Mouse (Mus musculus) forebrain, embryonic 15.5 days (tissue): ENCODE data around the gene Ift140. TPM values are rescaled to one million over a fixed set of nuclear protein-coding genes. Genes with fewer than 3 reads are reported as not detected.

Experiments used
- ATAC-seq: fragments of 200-750 bp; cut with Nextera tagmentation; replicated peaks from 2 replicates; pipeline ENCODE4 v1.8.0; 2017; ENCODE audit warnings: mild to moderate bottlenecking, moderate TSS enrichment, moderate library complexity
- H3K27ac ChIP-seq: fragments of 300-500 bp; sonication (generic); replicated peaks from 2 replicates; pipeline ENCODE4 v1.5.1; 2015; ENCODE audit warnings: mild to moderate bottlenecking, inconsistent platforms
- H3K27me3 ChIP-seq: fragments of 300-500 bp; sonication (generic); 2 replicates; pipeline ENCODE4 v1.6.1; 2015; ENCODE audit warnings: inconsistent platforms
- H3K36me3 ChIP-seq: fragments of 300-500 bp; sonication (generic); 2 replicates; pipeline ENCODE4 v1.6.1; 2015; ENCODE audit warnings: mild to moderate bottlenecking, inconsistent platforms
- H3K4me1 ChIP-seq: fragments of 300-500 bp; sonication (generic); 2 replicates; pipeline ENCODE4 v1.6.1; 2015; ENCODE audit warnings: inconsistent platforms
- H3K4me2 ChIP-seq: fragments of 300-500 bp; sonication (generic); replicated peaks from 2 replicates; pipeline ENCODE4 v1.6.1; 2015; ENCODE audit warnings: mild to moderate bottlenecking, inconsistent platforms
- H3K4me3 ChIP-seq: fragments of 300-500 bp; sonication (generic); 2 replicates; pipeline ENCODE4 v1.5.1; 2015; ENCODE audit warnings: mild to moderate bottlenecking, inconsistent platforms
- H3K9ac ChIP-seq: fragments of 300-500 bp; sonication (generic); replicated peaks from 2 replicates; pipeline ENCODE4 v1.6.1; 2015; ENCODE audit warnings: mild to moderate bottlenecking, inconsistent platforms
- H3K9me3 ChIP-seq: fragments of 300-500 bp; sonication (generic); 2 replicates; pipeline ENCODE4 v1.6.1; 2016; ENCODE audit warnings: inconsistent platforms
- WGBS: fragments of 180-500 bp; shearing (Covaris S2); methylation state at CpG from one replicate; pipeline ENCODE4 v1.1.7; 2015; ENCODE audit warnings: mixed read lengths; 5-methylcytosine and 5-hydroxymethylcytosine counted together
- polyA plus RNA-seq: library from polyadenylated mRNA; unstranded; fragments of >200 nt; fragmentation: Nextera tagmentation; extraction: Ambion mirVana; gene quantifications from 2 replicates; pipeline ENCODE4 v1.2.1, GENCODE M21; 2015

The Ift140 gene
- polyA plus RNA-seq, 1 experiment from 2014 or later, result 24.0 TPM

GRCm38 (mm10) chr17:25047143-25047542 is 31.3 kb downstream of the Ift140 start:
- Histone ChIP-seq H3K4me2 (no peak overlapping the region), H3K27ac (no peak overlapping the region), H3K4me1 (no peaks in the 10 kb centered on the region), H3K27me3 (no peaks in the 10 kb centered on the region), H3K4me3 (no peak overlapping the region), H3K9ac (no peak overlapping the region), H3K36me3 (peaks cover 28% of the 10 kb centered on the region), H3K9me3 (no peaks in the 10 kb centered on the region)
- no peak for ATAC-seq
- WGBS, result 87% methylated on average over 6 of the region's 6 CpGs

DNA sequence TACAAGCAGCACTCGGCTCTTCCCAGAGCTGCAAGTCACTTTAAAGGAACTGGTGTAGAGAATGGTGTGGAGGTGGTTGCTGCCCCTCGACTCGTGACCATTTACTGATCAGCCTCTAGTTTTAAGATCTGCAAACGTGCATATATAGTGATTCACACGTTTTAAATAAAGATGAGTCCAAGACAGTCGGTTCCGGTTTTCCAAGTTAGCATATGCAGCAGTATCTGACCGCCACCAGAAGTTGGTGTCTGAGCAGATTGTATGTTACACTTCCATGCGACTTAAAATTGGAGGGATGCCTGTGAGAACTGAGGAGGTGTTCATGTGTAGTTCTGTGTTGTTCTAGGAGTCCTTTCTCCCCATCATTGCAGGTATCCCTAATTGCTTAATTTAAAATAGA is 37.4 kb downstream of the Ift140 start:
- H3K4me1 ChIP-seq, result no peaks in the 10 kb centered on the region
- ATAC-seq, result no peak
- H3K27ac ChIP-seq, result no peak overlapping the region
- peaks cover 30% of the 10 kb centered on the region; the same call in 1 of the 2 replicates for H3K36me3 ChIP-seq
- WGBS, result 86% methylated on average over 9 of the region's 9 CpGs
- H3K9ac ChIP-seq, result no peak overlapping the region
- no peak overlapping the region for H3K4me3 ChIP-seq
- H3K27me3 ChIP-seq, result no peaks in the 10 kb centered on the region
- no peak overlapping the region for H3K4me2 ChIP-seq
- no peaks in the 10 kb centered on the region for H3K9me3 ChIP-seq

GRCm38 (mm10) chr17:25057041-25057440 is 41.2 kb downstream of the Ift140 start:
- Histone ChIP-seq H3K9me3 (no peaks in the 10 kb centered on the region), H3K27ac (no peak overlapping the region), H3K4me1 (no peaks in the 10 kb centered on the region), H3K9ac (no peak overlapping the region), H3K27me3 (no peaks in the 10 kb centered on the region), H3K4me3 (no peak overlapping the region), H3K36me3 (peaks cover 29% of the 10 kb centered on the region; the same call in 1 of the 2 replicates), H3K4me2 (no peak overlapping the region)
- 92% methylated on average over 6 of the region's 6 CpGs for WGBS
- no peak for ATAC-seq

DNA sequence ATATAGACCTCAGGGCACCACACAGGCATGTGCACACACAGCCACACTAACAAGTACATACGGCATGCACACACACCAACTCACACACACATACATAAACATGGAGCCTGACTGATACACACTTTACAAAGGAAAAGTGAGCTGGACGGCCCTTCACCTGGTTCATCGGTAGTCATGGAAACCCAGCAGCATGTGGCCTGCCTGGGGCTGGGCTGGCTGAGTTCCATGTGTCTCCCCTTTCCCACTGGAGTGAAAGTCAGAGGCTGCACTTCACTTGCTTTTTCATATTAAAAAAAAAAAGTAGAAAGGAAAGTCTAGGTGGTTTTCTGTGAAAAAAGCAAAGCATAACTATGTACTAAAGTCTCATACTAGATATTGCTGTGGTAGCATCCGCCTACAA is 47.4 kb downstream of the Ift140 start:
- Histone ChIP-seq H3K4me1 (no peaks in the 10 kb centered on the region), H3K9ac (no peak overlapping the region), H3K27ac (no peak overlapping the region), H3K9me3 (no peaks in the 10 kb centered on the region), H3K36me3 (peaks cover 10% of the 10 kb centered on the region; the same call in 1 of the 2 replicates), H3K27me3 (no peaks in the 10 kb centered on the region), H3K4me2 (no peak overlapping the region), H3K4me3 (no peak overlapping the region)
- 77% methylated on average over 4 of the region's 4 CpGs for WGBS
- ATAC-seq, result no peak

- Histone ChIP-seq H3K27me3 (no peaks in the 10 kb centered on the region), H3K27ac (no peak overlapping the region), H3K4me1 (no peaks in the 10 kb centered on the region), H3K9me3 (no peaks in the 10 kb centered on the region), H3K9ac (no peak overlapping the region), H3K4me2 (no peak overlapping the region), H3K36me3 (peaks cover 10% of the 10 kb centered on the region; the same call in 1 of the 2 replicates), H3K4me3 (no peak overlapping the region)
- 84% methylated on average over 12 of the region's 12 CpGs for WGBS
- no peak for ATAC-seq
Measured at GRCm38 (mm10) chr17:25063872-25064271, 48.0 kb downstream of the Ift140 start.

DNA sequence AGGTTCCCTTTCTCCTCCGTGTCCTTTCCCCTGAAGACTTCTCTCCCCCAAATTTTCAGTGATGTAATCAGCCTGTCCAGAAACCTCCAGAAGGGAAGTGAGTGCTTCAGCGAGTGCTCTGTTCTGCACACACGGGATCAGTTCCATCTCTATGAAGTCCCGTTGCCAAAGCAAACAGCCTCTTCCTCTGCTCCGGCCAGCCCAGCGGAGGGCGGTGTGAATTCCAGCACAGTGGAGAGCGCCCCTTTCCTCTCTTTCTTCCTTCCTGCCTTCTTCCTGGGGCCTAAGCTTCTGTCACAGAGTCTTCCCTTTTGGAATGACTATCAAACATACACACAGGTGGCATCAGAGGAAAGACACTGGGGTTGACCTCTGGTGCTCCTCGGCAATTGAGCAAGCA is 48.5 kb downstream of the Ift140 start:
- Histone ChIP-seq H3K4me2 (no peak overlapping the region), H3K9me3 (no peaks in the 10 kb centered on the region), H3K4me3 (no peak overlapping the region), H3K27me3 (no peaks in the 10 kb centered on the region), H3K36me3 (peaks cover 10% of the 10 kb centered on the region; the same call in 1 of the 2 replicates), H3K27ac (no peak overlapping the region), H3K9ac (no peak overlapping the region), H3K4me1 (no peaks in the 10 kb centered on the region)
- ATAC-seq, result no peak
- WGBS, result 81% methylated on average over 9 of the region's 9 CpGs

- WGBS, result 89% methylated on average over 3 of the region's 3 CpGs
- Histone ChIP-seq H3K9me3 (no peaks in the 10 kb centered on the region), H3K4me2 (no peak overlapping the region), H3K27ac (no peak overlapping the region), H3K4me3 (no peak overlapping the region), H3K36me3 (peaks cover 5% of the 10 kb centered on the region; the same call in 1 of the 2 replicates), H3K4me1 (no peaks in the 10 kb centered on the region), H3K9ac (no peak overlapping the region), H3K27me3 (no peaks in the 10 kb centered on the region)
- ATAC-seq, result no peak
Measured at GRCm38 (mm10) chr17:25065189-25065588, 49.3 kb downstream of the Ift140 start.

DNA sequence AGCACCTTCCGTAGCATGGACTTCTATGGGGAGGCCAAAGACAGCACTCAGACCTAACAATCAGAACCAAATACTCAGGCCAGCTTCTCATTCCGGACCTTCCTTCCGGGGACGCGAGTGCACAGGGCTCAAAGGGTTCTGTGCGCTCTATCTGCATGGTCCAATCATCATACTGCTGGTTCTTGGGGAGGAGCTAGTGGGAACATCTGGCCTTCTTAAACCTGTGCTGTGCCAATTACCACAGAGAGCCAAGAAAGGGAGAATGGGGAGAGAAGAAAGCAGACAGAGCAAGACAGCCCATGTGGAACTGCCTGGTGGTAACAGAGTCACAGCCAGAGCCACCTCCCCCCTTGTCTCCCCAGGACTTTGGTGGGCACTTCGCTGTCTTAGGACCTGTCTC is 50.7 kb downstream of the Ift140 start:
- no peak overlapping the region for H3K4me3 ChIP-seq
- H3K36me3 ChIP-seq, result peaks cover 5% of the 10 kb centered on the region; the same call in 1 of the 2 replicates
- no peaks in the 10 kb centered on the region for H3K4me1 ChIP-seq
- no peak overlapping the region for H3K27ac ChIP-seq
- WGBS, result 93% methylated on average over 7 of the region's 7 CpGs
- no peak for ATAC-seq
- no peaks in the 10 kb centered on the region for H3K9me3 ChIP-seq
- H3K27me3 ChIP-seq, result no peaks in the 10 kb centered on the region
- H3K9ac ChIP-seq, result no peak overlapping the region
- no peak overlapping the region for H3K4me2 ChIP-seq

GRCm38 (mm10) chr17:25067442-25067851 is 51.6 kb downstream of the Ift140 start:
- peaks cover 1% of the 10 kb centered on the region; the same call in 1 of the 2 replicates for H3K36me3 ChIP-seq
- H3K4me2 ChIP-seq, result no peak overlapping the region
- ATAC-seq, result no peak
- H3K4me1 ChIP-seq, result no peaks in the 10 kb centered on the region
- no peak overlapping the region for H3K4me3 ChIP-seq
- no peak overlapping the region for H3K27ac ChIP-seq
- WGBS, result 79% methylated on average over 8 of the region's 8 CpGs
- no peaks in the 10 kb centered on the region for H3K9me3 ChIP-seq
- no peak overlapping the region for H3K9ac ChIP-seq
- no peaks in the 10 kb centered on the region for H3K27me3 ChIP-seq

- WGBS, result 69% methylated on average over 2 of the region's 2 CpGs
- Histone ChIP-seq H3K4me2 (no peak overlapping the region), H3K9ac (no peak overlapping the region), H3K4me3 (no peak overlapping the region), H3K9me3 (no peaks in the 10 kb centered on the region), H3K27me3 (no peaks in the 10 kb centered on the region), H3K4me1 (no peaks in the 10 kb centered on the region), H3K36me3 (peaks cover 4% of the 10 kb centered on the region; the same call in 1 of the 2 replicates), H3K27ac (no peak overlapping the region)
- ATAC-seq, result no peak
Measured at GRCm38 (mm10) chr17:25068690-25069089, 52.8 kb downstream of the Ift140 start.

GRCm38 (mm10) chr17:25076906-25077305 is 61.0 kb downstream of the Ift140 start:
- Histone ChIP-seq H3K4me2 (no peak overlapping the region), H3K27me3 (no peaks in the 10 kb centered on the region), H3K9me3 (no peaks in the 10 kb centered on the region), H3K9ac (no peak overlapping the region), H3K4me1 (peaks cover 7% of the 10 kb centered on the region), H3K27ac (peak overlapping the region; percentile 70; the same call in 1 of the 2 replicates), H3K4me3 (no peak overlapping the region), H3K36me3 (peaks cover 4% of the 10 kb centered on the region; the same call in 1 of the 2 replicates)
- WGBS, result 85% methylated on average over 4 of the region's 4 CpGs
- no peak for ATAC-seq

DNA sequence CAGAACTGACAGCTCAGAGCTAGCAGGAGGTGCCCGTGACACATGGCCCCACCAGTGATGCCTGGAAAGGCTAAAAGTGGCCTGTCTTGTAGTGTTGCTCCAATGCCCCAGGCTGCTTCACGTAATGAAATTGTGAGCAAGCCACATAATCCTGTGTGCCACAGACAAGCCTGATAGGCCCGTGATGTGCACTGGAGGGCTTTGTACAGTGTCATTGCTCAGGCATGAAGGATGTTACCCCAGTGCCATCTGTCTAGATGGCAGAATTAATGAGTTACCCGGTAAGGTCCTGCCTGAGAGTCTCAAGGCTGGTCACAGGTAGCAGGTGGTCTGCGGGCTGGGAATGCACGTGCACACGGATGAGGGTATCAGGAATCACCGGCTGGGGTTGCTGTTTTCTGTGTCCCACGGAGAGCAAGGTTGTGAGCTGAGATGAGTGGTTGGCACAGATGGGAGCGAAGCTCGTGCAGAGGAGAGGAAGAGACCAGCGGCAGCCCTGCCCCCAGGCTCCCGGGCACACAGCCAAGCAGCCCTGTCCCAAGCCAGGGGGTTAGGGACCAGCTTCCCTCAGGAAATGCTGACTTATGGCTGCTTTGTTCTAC is 62.0 kb downstream of the Ift140 start:
- Histone ChIP-seq H3K4me1 (peaks cover 7% of the 10 kb centered on the region), H3K27ac (peak overlapping the region; percentile 70), H3K9ac (0 out of 2 replicates have a peak overlapping the region, but pooled peaks have one; percentile 7), H3K4me3 (no peak overlapping the region), H3K27me3 (no peaks in the 10 kb centered on the region), H3K4me2 (no peak overlapping the region), H3K9me3 (no peaks in the 10 kb centered on the region), H3K36me3 (no peaks in the 10 kb centered on the region)
- ATAC-seq, result no peak; the same call in 1 of the 2 replicates
- 59% methylated on average over 13 of the region's 13 CpGs for WGBS

- peak overlapping the region; percentile 15 for H3K4me3 ChIP-seq
- no peaks in the 10 kb centered on the region for H3K9me3 ChIP-seq
- no peak for ATAC-seq
- 0 out of 2 replicates have a peak overlapping the region, but pooled peaks have one; percentile 10 for H3K9ac ChIP-seq
- H3K27ac ChIP-seq, result 0 out of 2 replicates have a peak overlapping the region, but pooled peaks have one; percentile 23
- no peak overlapping the region for H3K4me2 ChIP-seq
- H3K36me3 ChIP-seq, result no peaks in the 10 kb centered on the region
- H3K27me3 ChIP-seq, result no peaks in the 10 kb centered on the region
- 92% methylated on average over 13 of the region's 13 CpGs for WGBS
- H3K4me1 ChIP-seq, result peaks cover 7% of the 10 kb centered on the region
Measured at GRCm38 (mm10) chr17:25080210-25080609, 64.3 kb downstream of the Ift140 start.
